Mouse (Mus musculus) adrenal gland (tissue): Measurements from ENCODE around the gene Ampd3.

Experiments used
- intact Hi-C: fragments of 180-260 bp; cut with DNase I; formaldehyde crosslinking; loops from one replicate; pipeline ENCODE4 v1.15.1; 2025

Gene Ampd3

GRCm38 (mm10) chr7:110796367-110797051, 28.5 kb downstream of the Ampd3 start:
- intact Hi-C loops: no loop called here

- intact Hi-C loops: no loop called here
These were observed 29.9 kb downstream of the Ampd3 start for GRCm38 (mm10) chr7:110797722-110798409.

GRCm38 (mm10) chr7:110801028-110801427, 33.0 kb downstream of the Ampd3 start:
- intact Hi-C loops: loop anchor here (1.0 to 10.0 kb wide), 4 partner anchors 74 to 516 kb away; no protein-coding TSS in a partner anchor

- intact Hi-C loops: loop anchor here (5.0 to 10.0 kb wide), 3 partner anchors 214 to 518 kb away; no protein-coding TSS in a partner anchor
These were observed 35.1 kb downstream of the Ampd3 start for GRCm38 (mm10) chr7:110803131-110803530.

GRCm38 (mm10) chr7:110804266-110804665, 36.3 kb downstream of the Ampd3 start:
- intact Hi-C loops: loop anchor here (5.0 to 10.0 kb wide), 3 partner anchors 213 to 519 kb away; no protein-coding TSS in a partner anchor

GRCm38 (mm10) chr7:110807460-110808030, 39.5 kb downstream of the Ampd3 start:
- intact Hi-C loops: loop anchor here (10.0 kb wide), 1 partner anchor 523 kb away; no protein-coding TSS in a partner anchor

GRCm38 (mm10) chr7:110808962-110809361, 41.0 kb downstream of the Ampd3 start:
- intact Hi-C loops: loop anchor here (10.0 kb wide), 1 partner anchor 524 kb away; no protein-coding TSS in a partner anchor

GRCm38 (mm10) chr7:110809585-110810557, 41.9 kb downstream of the Ampd3 start:
- intact Hi-C loops: loop anchor here (10.0 kb wide), 1 partner anchor 525 kb away; no protein-coding TSS in a partner anchor

GRCm38 (mm10) chr7:110810995-110811394, 43.0 kb downstream of the Ampd3 start:
- intact Hi-C loops: no loop called here

- intact Hi-C loops: no loop called here
These were observed 43.5 kb downstream of the Ampd3 start for GRCm38 (mm10) chr7:110811529-110811928.

- intact Hi-C loops: no loop called here
These were observed 46.0 kb downstream of the Ampd3 start for GRCm38 (mm10) chr7:110813983-110814382.

- intact Hi-C loops: loop anchor here (1.0 to 2.0 kb wide), 2 partner anchors 115 to 199 kb away; no protein-coding TSS in a partner anchor
These were observed 48.0 kb downstream of the Ampd3 start for GRCm38 (mm10) chr7:110816037-110816436.

GRCm38 (mm10) chr7:110818206-110818605, 50.2 kb downstream of the Ampd3 start:
- intact Hi-C loops: no loop called here

- intact Hi-C loops: no loop called here
These were observed 50.9 kb downstream of the Ampd3 start for GRCm38 (mm10) chr7:110818787-110819350.

- intact Hi-C loops: no loop called here
These were observed 53.1 kb downstream of the Ampd3 start for GRCm38 (mm10) chr7:110821068-110821467.

GRCm38 (mm10) chr7:110821653-110822052, 53.6 kb downstream of the Ampd3 start:
- intact Hi-C loops: no loop called here

- intact Hi-C loops: no loop called here
These were observed 54.0 kb downstream of the Ampd3 start for GRCm38 (mm10) chr7:110822055-110822454.

- intact Hi-C loops: no loop called here
These were observed 55.1 kb downstream of the Ampd3 start for GRCm38 (mm10) chr7:110823076-110823475.

- intact Hi-C loops: no loop called here
These were observed 55.6 kb downstream of the Ampd3 start for GRCm38 (mm10) chr7:110823593-110823992.
